Mouse (Mus musculus): ENCODE results near the gene Pld3.

DNA sequence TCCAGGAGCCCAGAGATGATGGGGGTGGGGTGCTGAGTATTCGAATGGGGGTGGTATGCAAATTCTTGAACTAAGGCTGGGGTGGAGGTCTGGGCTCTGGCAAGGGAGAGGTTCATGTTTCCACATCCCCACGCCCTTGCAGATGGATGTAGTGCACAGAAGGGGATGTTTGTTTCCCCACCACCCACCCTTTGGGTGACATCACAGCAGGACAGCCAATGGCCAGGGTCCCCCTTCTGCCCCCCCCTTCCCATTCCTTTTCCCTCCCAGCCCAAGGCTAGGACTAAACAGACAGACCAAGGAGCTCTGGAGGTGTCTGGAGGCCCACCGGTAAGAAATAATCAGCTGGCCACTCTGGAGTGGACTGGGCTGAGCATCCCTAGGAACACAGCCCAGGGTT, 54.0 kb downstream of the Pld3 start, which contains the start of gene Prx:
- no peak for TF ChIP-seq CTCF (IDR thresholded peaks at IDR 0.05; ENCODE audit: extremely low read depth, insufficient read depth, low read length)
- TF ChIP-seq POLR2A (IDR thresholded peaks at IDR 0.05; ENCODE audit: extremely low read depth, insufficient read depth, low read length) = no peak

Measured in cortical plate, adult 2 months (tissue).